Mouse (Mus musculus) regulatory T cell (primary cell): ENCODE measurements around the gene Dnajb14.
"Not testable (repeated sequence)": the region's sequence is repeated elsewhere in the genome, so short reads cannot be mapped to it uniquely, and the experiment has no call there.

Experiments
- in situ Hi-C: fragments of 300-600 bp; cut with MboI, MseI; formaldehyde crosslinking; loops from one replicate; pipeline ENCODE4 v1.15.1; 2025; ENCODE audit warnings: high pct_unique_total_duplicates

Dnajb14 gene

DNA sequence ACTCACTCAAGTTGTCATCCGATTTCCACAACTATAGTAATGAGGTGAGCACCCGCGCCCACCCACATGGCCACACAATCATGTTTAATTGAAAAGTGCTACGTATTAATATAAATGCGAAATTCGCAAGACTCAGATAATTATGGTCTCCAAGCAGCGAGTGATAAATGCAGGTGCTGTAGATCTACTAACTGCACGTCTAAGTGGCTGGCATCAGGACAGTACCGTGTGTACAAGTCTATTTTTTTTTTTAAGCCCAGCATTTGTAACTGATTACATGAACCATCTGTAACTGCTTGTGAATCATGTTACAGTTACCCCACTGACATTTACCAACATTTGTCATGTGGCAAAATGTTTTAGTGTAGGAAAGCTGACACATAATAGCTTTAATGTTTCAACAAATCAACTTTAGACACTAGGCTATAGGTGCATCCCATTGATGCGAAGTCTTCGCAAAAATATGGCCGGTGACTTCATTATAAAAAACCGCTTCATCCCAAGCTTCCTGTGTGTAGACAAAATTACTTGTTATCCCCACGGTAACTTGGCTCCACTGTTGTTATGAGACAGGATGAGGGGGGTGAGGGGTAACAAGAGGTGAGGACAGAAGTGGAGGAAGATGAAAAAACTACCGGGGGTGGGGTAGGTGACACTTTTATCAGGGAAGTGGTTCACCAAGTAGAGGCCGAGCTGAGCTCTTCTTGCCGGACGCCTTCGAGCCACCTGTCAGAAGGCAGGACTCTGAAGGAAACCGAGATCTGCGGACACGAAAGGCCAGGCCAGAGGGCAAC is 3.9 kb upstream of the Dnajb14 start:
- in situ Hi-C loops, result loop anchor here (5.0 to 10.0 kb wide), 2 partner anchors 579 to 661 kb away; partner anchors contain the start of genes Adh5 and Eif4e

DNA sequence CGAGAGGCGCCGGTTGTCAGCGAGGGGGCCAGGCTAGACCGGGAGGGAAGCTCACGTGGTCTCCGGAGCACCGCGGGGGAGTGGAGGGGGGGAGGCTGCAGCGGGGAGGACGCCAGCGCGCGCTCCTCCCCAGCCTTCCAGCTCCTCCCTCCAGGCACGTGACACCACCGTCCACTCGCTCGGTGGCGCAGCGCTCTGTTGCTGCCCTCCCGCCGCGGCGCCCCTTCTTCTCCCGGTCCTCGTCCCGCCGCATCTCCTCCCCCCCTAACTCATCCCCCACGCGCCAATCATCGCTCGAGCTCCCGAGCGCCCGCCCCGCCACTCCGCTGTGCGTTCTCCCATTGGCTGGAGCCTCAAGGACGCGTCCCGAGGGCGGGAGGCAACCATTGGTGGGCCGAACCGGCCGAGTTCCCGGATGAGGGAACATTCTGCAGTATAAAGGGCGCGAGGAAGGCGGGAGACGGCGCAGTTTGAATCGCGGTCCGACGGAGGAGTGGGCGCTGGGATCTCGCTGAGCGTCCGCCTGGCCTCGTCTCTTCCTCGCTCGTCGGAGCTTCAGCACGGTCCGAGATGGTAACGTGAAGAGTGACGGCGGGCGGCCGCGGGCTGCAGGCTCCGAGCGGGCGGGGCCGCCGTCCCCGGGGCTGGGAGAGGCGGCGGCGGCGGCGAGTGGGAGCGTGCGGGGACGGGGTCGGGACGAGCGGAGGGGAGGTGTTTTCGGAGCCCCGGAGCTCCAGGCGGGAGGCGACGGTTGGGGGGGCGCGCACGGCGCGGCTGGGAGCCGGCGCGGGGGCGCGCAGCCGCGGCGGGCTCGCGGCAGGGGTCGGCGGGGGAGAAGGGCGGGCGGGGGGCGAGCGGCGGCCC is 3.1 kb upstream of the Dnajb14 start, which contains the start of gene H2afz:
Gene H2afz (plus strand): TSS at position 364 of the 864 bp plus-strand sequence.
- in situ Hi-C loops, result loop anchor here (5.0 to 10.0 kb wide), 2 partner anchors 578 to 660 kb away; partner anchors contain the start of genes Adh5 and Eif4e

DNA sequence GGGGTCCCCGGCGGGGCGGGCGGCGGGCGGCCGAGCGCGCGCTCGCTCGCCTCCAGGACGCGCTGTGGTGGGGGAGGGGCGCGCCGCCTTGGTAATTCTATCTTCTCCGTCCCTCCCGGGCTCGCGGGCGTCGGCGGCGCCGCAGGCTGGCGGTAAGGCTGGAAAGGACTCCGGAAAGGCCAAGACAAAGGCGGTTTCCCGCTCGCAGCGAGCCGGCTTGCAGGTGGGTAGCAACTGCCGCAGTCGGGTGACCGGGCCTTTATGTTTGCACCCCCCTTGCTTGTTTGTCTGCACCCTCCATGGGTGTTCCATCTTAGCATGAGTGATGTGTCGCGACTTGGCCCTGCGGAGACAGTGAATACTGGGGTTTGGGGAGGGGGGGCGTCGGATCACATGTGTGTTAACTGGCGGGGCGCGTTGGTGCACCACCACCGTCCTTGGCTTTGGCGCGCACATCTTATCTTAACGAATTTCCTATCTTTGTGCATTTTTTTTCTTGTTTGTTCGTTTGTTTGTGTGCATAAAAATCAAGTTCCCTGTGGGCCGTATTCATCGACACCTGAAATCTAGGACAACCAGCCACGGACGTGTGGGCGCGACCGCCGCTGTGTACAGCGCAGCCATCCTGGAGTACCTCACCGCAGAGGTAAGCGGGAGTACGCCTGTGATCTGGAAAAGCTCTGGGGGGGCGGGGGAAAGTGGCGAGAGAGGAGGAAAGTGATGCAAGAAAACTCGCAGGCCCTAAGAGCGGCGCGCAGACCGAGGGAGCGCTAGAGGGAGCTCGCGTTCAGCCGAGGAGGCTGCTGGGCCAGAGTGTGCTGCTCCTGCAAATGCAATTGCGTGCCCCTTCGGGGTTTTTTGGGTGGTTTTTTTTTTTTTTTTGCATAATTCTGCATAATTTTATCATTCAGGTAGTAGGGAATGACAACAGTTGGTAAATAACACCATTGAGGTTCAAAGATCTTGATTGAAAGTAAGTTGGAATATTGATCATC is 2.2 kb upstream of the Dnajb14 start:
- in situ Hi-C loops, result loop anchor here (5.0 to 10.0 kb wide), 2 partner anchors 577 to 660 kb away; partner anchors contain the start of genes Adh5 and Eif4e

DNA sequence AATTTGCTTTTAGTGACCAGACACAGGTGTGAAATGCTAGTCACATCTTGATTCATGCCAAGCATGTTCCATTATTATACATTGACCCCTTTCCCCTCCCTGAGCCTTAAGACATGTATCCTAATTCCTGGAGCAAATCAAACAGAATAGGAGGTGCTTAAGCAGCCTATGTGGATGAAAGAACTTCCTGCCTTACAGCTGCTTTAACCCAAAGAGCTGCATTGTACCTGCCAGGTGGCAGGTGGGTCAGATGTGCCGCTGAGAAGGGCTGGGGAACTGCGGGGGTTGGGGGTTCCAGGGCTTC is 390 bp upstream of the Dnajb14 start:
- in situ Hi-C loops, result loop anchor here (10.0 kb wide), 1 partner anchor 658 kb away; the partner anchor contains the start of gene Eif4e

DNA sequence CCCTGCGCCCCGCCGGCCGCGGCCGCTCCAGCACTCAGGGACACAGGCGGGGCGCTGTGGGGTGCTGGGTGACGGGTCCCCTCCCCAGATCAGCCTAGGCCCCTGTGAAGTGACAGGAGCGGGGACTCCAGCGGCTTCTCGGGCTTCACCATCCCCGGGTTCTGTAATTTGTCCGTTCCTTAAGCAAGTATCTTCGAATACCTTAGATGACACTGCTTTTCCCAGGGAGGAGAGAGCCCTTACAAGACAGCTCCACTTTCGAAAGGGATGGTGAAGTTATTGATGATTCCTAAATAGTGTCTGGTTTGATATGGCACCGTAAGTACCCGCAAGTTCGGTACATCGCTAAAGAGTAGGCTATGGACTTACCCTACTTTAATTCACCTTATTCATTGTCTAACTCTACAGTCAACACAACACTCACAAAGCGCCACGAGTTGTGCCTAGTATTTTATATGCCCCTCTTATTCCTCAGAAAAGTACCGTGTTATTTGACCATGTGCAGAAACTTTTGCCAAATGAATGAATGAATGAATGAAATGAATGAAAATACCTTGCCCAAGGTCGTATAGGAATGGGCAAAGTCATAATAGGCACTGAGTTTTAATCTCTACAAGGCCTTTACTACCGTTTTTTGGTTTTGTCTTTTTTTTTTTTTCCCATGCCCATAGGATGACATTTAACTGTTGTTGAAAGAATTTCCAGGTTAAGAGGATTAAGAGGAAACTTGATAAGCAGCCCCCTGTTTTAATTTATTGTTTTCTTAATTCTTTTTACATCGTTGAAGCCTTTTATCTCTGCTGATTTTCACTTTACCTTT is 829 bp downstream of the Dnajb14 start:
- in situ Hi-C loops, result loop anchor here (10.0 kb wide), 1 partner anchor 656 kb away; the partner anchor contains the start of gene Eif4e

DNA sequence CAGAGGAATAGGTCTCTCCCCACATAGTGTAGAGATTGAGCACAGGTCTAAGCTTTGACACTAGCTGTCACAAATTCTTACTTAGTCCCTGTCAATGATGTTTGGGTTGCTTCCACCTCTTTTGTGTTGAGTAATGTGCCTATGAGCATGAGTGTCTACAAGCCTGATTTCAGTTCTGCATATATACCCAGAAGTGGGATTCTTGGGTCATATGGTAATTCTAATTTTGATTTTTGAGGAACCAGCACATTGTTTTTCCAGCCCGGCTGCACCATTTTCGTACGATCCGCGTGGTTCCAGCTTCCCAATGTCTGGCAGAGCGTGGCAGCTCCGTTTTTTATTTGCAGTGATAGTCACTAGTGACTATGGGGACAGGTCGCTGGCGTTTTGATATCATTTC is 1.9 kb downstream of the Dnajb14 start:
- in situ Hi-C loops, result loop anchor here (10.0 kb wide), 1 partner anchor 655 kb away; the partner anchor contains the start of gene Eif4e

DNA sequence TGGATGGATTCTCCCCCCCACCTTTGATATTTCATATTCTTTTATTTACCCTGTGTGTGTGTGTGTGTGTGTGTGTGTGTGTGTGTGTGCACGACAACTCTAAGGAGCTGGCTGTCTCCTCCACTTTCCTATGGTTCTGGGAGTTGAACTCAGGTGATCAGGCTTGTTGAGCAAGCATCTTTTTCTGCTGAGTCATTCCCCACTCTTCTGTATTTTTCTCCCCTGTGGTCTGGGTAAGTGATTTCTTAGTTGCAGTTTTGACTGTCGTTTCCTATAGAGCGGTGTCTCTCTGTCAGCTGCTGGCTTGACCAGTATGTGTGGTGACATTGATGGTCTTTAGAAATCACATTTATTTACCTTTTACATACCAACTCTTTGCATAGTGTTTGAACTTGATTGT is 11.8 kb downstream of the Dnajb14 start:
- in situ Hi-C loops, result no loop called here

DNA sequence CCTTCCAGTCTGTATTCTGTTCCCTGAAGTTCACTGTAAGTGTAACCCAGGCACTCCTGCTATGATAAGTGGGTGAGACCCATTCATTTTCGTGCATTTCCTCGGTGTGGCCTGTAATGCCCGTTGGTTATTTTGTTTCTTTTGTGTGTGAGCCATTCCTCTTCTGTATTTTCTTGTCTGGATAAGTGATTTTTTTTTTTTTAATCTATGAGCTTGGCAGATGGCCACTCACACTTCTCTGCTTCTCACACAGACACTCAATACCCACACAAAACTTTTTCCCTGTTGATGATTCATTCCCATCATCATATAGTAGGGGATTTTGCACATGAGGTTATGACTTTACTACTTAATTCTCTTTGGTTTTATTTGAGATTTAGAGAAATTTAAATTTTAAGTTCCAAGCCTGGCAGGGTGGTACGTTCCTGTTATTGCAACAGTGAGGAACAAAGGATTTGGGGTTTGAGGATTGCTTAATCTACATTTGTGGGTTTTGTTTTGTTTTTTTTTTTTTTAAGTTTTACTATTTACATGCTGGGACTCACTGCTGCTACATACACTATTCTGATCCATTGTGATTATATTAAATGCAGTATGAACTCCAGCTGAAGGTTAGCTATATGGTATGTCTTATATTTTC is 12.8 kb downstream of the Dnajb14 start:
- in situ Hi-C loops, result no loop called here

DNA sequence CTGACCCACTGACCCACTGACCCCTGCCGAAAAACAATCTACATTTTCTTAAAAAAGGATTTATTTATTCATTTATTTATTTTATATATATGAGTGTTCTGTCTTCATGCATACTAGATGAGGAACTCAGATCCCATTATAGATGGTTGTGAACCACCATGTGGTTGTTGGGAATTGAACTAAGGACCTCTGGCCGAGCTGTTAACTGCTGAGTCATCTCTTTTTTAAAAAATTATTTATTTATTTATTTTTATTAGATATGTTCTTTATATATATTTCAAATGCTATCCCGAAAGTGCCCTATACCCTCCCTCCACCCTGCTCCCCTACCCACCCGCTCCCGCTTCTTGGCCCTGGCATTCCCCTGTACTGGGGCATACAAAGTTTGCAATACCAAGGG is 13.6 kb downstream of the Dnajb14 start:
- in situ Hi-C loops, result no loop called here

DNA sequence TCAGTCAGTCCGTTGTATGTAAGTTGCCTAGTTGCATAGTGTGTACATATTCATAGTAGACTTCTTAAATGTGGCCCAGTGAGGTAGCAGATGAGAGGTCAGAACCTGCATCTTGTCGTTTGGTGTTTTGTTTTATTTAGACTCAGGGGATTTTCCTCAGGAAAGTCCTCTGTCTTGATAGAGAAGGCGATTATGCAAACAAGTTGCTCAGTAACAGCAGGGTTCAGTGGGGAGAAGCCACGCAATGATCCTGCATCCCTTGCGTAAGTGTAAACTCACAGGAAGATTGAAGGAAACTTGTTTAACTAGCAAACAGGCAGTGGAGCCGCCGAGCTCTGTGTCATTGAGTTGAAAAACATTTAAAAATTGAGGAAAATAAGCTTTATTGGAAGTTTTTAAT is 20.5 kb downstream of the Dnajb14 start:
- in situ Hi-C loops, result no loop called here

DNA sequence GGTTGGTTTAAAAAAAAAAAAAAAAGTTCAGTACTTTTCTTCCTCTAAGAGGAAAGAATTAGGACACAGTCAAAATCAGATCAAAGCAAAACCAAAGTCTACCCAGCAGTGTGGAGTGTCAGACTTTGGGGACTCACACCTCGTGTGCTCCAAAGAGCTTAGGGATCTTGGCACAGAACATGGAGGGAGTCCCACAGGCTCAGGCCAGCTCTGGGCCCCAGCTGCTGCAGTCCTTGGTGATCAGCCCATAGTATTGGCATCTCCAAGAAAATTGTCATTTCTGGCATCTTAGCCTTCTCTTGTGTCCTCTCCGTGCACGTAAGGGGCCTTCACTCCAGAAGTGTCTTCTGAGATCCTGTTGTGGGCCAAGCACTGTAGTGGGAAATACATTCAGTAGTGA is 23.6 kb downstream of the Dnajb14 start:
- in situ Hi-C loops, result no loop called here

DNA sequence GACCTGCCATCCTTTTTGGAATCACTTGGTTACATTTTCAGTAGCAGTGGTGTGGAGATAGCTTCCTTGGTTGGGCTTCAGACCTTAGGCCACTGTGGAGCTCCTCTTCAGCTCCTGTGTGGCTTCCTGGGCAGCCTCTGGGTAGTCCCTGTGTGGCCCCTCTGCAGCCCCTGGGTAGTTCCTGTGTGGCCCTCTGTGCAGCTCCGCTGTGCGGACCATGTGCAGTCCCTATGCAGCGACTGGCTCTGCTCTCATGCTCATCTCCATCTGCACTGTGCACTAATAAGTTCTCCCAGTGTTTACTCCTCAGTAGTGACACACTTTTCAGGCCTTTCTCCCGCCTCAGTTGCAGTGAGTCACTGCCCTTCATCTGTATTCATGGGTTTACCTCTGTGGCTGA is 24.6 kb downstream of the Dnajb14 start:
- in situ Hi-C loops, result no loop called here

DNA sequence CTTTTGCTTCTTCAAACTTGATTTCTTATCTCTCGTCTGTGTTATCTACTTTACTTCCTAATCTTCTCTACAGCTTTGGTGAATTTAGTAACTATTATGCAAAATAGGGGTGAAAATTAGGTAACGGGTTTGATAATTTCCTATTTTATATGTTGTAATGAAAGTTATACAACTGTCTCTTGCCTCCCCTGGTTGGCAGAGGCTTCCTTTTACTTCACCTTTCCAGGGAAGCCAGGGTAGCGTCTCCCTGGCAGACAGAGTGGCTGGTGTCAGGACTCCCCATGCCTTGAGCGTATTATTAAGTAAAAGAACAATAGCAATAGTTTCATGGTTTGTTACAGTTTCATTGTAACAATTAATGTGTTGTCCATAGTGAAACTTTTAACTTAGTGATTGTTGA is 26.3 kb downstream of the Dnajb14 start:
- in situ Hi-C loops, result no loop called here

DNA sequence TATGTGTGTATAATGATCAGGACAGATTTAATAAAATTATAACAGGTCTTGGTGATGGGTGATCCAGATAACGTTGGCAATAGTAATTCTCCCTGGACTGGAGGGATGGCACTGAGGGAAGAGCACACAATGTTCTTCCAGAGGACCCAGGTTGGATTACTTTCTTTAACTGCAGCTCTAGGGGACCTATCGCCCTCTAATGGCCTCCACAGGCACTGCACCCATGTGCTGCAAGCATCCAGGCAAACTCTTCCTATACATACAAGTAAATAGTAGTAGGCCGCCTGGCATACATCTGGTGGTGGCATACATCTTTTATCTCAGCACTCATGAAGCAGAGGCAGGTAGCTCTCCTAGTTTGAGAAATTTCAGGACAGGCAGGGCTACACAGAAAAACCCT is 27.7 kb downstream of the Dnajb14 start:
- in situ Hi-C loops, result no loop called here

DNA sequence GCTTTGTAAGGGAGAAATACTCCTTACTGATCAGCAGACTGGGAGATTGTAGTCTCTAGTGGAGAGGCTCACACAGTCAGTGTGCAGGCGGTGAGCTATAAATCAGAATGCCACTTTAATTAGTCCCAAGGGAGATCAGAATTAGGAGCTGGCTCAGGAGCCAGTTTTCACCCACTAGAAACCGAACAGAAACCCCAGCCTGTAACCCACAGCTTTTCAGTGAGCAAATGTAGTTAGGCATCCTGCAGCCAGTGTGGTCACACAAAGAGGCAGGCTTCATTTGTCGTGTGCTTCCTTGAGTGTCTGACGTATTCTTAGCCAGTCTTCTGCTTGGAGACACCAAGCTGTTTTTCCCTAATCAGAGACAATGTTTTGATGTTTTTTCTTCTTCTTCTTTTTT is 28.9 kb downstream of the Dnajb14 start:
- in situ Hi-C loops, result no loop called here

DNA sequence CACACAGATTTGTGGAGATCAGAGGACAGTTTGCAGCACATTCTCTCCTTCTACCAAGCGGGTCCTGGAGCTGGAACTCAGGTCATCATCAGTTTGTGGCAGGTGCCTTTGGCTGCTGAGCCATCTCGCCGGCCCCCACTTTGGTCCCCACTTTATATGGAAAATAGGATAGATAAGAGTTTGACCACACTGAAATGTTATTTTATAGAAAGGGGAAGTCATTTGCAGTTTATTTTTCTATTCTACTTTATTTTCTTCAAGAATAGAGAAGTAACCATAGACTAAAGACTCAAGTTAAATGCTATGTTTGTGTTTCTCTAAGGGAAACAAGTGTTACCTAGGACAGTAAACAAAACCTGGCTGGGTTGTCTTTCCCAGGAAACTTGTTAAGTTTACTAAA is 29.4 kb downstream of the Dnajb14 start:
- in situ Hi-C loops, result no loop called here

DNA sequence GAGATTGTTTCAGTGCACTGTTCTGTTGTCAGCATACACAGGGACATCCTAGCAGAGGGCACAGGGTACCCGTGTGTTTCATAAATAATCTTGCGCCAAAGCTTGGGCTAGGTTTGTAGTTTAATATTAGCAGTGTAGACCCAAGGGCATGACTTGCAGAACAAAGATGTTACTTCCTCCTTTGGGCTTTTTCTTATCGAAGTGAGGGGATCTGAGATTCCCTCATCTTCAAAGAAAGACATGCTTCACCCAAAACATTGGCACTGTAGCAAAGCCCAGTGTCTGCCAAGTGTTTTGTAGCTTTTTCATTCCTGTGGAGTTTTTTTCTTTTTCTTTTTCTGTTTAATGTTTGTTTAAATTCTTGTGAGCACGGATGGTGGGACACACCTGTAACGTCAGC is 30.2 kb downstream of the Dnajb14 start:
- in situ Hi-C loops, result no loop called here

DNA sequence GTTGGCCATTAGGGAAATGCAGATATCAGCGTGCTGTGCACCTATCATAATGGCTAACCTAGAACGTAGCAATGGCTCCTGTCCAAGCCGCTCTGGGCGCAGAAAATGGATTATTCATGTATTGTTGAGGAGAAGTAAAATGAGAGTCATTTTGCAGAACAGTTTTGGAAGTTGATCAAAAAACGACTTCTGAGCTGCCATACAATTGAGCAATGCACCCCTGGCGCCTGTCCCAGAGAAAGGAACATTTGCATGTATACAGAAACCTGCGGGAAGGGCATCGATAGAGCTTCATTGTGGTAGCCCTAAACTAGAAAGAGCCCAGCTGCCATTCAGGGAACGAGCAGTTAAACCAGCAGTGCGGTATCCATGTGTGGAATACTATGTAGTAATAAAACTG is 32.7 kb downstream of the Dnajb14 start:
- in situ Hi-C loops, result no loop called here

DNA sequence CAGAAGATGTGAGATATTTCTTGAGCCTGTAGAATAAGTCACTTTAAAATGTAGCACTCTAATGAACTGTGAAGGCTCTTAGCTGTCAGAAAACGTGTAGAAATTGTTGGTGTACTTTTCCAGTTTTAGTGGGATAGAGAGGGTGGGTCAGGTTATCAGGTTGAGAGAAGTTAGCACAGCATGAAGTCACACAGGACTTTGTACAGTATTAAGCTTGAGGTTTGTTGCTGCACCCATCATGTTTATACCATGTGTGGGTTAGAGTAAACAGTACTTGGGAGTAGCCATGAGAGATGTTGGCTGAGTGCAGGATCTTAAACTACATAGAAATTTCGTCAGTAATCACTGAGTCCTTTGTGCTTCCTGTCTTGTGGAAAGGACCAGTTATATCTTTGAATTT is 45.6 kb downstream of the Dnajb14 start:
- in situ Hi-C loops, result no loop called here

DNA sequence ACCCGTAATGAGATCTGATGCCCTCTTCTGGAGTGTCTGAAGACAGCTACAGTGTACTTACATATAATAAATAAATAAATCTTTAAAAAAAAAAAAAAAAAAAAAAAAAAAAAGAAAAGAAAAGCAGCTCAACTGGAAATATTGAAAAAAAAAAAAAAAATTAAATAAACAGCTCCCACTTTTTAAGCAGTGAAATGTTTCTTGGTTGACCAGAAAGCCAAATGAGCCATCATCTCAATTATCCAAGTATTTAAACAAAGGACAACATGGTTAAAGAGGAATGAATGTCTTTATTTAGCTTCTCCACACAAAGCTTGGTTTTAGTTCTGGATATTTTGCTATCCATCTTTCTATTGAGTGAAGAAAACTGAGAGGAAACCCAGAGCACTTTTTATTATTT is 47.1 kb downstream of the Dnajb14 start:
- in situ Hi-C loops, result not testable (repeated sequence)
